Mouse (Mus musculus): Measurements from ENCODE around the gene Olfr910. TPM values are rescaled to one million over a fixed set of nuclear protein-coding genes. Genes with fewer than 3 reads are reported as not detected.

Olfr910 gene
- polyA plus RNA-seq (2017; shearing (Covaris generic)): not detected

DNA sequence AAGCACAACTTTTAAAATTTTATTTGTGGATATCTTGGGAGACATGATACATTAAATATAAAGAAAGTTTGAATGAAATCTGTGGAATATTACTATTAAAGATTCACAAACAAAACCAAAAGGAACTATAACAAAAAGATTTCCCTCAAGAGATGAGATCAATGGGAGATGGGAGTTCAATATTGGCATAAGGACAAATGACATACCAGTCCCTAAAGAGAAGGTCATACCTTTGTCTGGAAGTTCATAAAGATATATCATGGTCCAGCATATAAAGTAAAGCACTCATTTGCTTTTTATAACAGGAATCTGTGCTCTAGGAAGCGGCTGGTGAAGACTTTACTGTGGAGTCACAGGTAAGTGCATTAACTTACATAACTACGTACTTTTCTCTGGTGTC is at the start of gene Olfr910:
TSS of gene Olfr910 (plus strand) at position 301 of the 400 bp plus-strand sequence.

DNA sequence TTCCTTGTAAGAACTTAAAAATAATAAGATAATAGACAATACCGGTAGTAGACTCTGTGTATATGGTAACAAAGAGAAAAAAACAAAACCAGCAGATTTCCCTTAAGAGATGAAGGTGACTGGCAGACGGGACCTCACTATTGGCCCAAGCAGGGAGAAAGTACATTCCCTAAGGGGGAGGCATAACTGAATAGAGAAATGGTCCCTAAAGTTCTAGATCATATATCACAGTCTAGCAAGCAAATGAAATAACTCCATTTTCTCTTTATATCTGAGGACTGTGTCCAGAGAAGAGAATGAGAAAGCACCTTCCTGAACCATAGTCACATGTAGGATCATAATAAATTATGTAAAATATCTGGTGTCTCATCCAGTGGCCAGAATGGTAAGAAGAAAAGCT is 42.1 kb upstream of the Olfr910 start, which contains the start of gene Olfr907:
TSS of gene Olfr907 (plus strand) at position 301 of the 400 bp plus-strand sequence.

DNA sequence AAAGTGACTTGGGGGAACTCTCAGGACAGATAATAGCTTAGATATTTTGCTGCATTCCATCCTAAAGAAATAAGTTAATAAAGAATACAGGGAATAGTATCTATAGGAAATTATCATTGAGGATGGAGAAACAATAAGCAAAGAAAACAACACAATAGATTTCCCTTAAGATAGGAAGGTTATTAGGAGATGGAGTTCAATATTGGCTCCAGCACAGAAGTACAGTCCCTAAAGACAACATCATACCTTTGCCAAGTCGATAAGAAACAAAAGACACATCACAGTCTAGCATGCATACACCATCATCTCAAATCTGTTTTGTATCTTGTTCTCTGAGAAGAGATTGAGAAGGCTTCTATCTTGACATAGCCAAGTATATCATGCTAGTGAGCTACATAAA is 16.4 kb upstream of the Olfr910 start, which contains the start of gene Olfr911-ps1:
TSS of gene Olfr911-ps1 (plus strand) at position 301 of the 400 bp plus-strand sequence.

DNA sequence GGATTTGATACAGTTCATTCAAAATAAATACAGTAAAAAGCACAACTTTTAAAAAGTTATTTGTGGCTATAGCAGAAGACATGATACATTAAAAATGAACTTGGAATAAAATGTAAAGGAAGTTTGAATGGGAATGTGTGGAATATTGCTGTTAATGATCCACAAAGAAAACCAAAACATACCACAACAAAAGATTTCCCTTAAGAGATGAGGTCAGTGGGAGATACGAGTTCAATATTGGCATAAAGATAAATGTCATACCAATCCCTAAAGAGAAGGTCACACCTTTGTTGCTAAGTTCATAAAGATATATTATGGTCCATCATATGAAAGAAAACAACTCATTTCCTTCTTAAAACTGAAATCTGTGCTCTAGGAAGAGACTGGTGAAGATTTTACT is 42.2 kb downstream of the Olfr910 start, which contains the start of gene Olfr912:
TSS of gene Olfr912 (plus strand) at position 301 of the 400 bp plus-strand sequence.

Other genes with a start within 250 kb of the Olfr910 start
- gene Olfr896-ps1, start 246.7 kb upstream of the Olfr910 start, polyA plus RNA-seq (2017; shearing (Covaris generic)): not detected
- not detected for gene Olfr25, start 208.8 kb upstream of the Olfr910 start, polyA plus RNA-seq (2017; shearing (Covaris generic))
- not detected for gene Olfr898, start 189.4 kb upstream of the Olfr910 start, polyA plus RNA-seq (2017; shearing (Covaris generic))
- gene Olfr250, start 171.0 kb upstream of the Olfr910 start, polyA plus RNA-seq (2017; shearing (Covaris generic)): 0.09 TPM
- gene Olfr251, start 160.8 kb upstream of the Olfr910 start, polyA plus RNA-seq (2017; shearing (Covaris generic)): not detected
- 0.10 TPM for gene Olfr147, start 136.2 kb upstream of the Olfr910 start, polyA plus RNA-seq (2017; shearing (Covaris generic))
- not detected for gene Olfr901, start 108.4 kb upstream of the Olfr910 start, polyA plus RNA-seq (2017; shearing (Covaris generic))
- not detected for gene Olfr902, start 90.2 kb upstream of the Olfr910 start, polyA plus RNA-seq (2017; shearing (Covaris generic))
- gene Olfr904, start 74.7 kb upstream of the Olfr910 start, polyA plus RNA-seq (2017; shearing (Covaris generic)): not detected
- gene Olfr905, start 66.7 kb upstream of the Olfr910 start, polyA plus RNA-seq (2017; shearing (Covaris generic)): not detected
- not detected for gene Olfr906, start 50.8 kb upstream of the Olfr910 start, polyA plus RNA-seq (2017; shearing (Covaris generic))
- not detected for gene Olfr907, start 42.0 kb upstream of the Olfr910 start, polyA plus RNA-seq (2017; shearing (Covaris generic))
- not detected for gene Olfr911-ps1, start 16.3 kb upstream of the Olfr910 start, polyA plus RNA-seq (2017; shearing (Covaris generic))
- 0.12 TPM for gene Olfr912, start 42.3 kb downstream of the Olfr910 start, polyA plus RNA-seq (2017; shearing (Covaris generic))
- gene Olfr913, start 54.9 kb downstream of the Olfr910 start, polyA plus RNA-seq (2017; shearing (Covaris generic)): not detected
- gene Olfr914, start 67.3 kb downstream of the Olfr910 start, polyA plus RNA-seq (2017; shearing (Covaris generic)): not detected
- not detected for gene Olfr916, start 122.0 kb downstream of the Olfr910 start, polyA plus RNA-seq (2017; shearing (Covaris generic))
- not detected for gene Olfr917, start 128.0 kb downstream of the Olfr910 start, polyA plus RNA-seq (2017; shearing (Covaris generic))
- gene Olfr918, start 136.8 kb downstream of the Olfr910 start, polyA plus RNA-seq (2017; shearing (Covaris generic)): not detected
- gene Olfr919, start 165.8 kb downstream of the Olfr910 start, polyA plus RNA-seq (2017; shearing (Covaris generic)): not detected
- 7.8 TPM for gene Vwa5a, start 180.4 kb downstream of the Olfr910 start, polyA plus RNA-seq (2017; shearing (Covaris generic))
- 0.17 TPM for gene Olfr920, start 214.4 kb downstream of the Olfr910 start, polyA plus RNA-seq (2017; shearing (Covaris generic))
- not detected for gene Olfr921, start 235.2 kb downstream of the Olfr910 start, polyA plus RNA-seq (2017; shearing (Covaris generic))